Mouse (Mus musculus) right cerebral cortex, postnatal 36 days (tissue): Measurements from ENCODE around the gene Olfr154.
"Not testable (repeated sequence)": the region's sequence is repeated elsewhere in the genome, so short reads cannot be mapped to it uniquely, and the experiment has no call there.

Experiments used
- DNase-seq, 2 experiments: peaks; one replicate each; pipeline ENCODE4 v3.0.0; 2022; ENCODE audit warnings: low spot score in 2 of 2, mixed read lengths in 1 of 2

Gene Olfr154

GRCm38 (mm10) chr2:85664355-85664754, at the start of gene Olfr154:
TSS of gene Olfr154 (minus strand) at chr2:85664455.
- not testable (repeated sequence) for DNase-seq

GRCm38 (mm10) chr2:85711159-85711558, 46.9 kb upstream of the Olfr154 start:
- no peak for DNase-seq

DNA sequence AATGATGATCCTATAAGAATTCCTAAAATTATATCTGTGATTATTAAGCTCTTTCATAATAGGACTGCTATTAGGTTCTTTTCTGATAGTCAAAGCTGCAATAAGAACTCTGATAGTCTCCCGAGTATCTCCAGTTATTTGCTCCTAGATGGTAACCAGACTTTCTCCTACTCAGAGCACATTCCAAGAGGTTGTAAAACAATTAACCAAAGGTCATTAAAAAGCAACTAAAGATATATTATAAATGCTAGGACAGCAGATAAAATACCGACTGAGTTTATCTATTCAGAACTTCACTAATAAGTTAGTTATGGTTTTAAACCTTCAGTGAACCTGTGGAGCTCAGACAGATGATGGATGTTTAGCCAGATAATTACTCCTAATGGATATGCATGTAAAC, 46.4 kb upstream of the Olfr154 start:
- DNase-seq = not testable (repeated sequence)

DNA sequence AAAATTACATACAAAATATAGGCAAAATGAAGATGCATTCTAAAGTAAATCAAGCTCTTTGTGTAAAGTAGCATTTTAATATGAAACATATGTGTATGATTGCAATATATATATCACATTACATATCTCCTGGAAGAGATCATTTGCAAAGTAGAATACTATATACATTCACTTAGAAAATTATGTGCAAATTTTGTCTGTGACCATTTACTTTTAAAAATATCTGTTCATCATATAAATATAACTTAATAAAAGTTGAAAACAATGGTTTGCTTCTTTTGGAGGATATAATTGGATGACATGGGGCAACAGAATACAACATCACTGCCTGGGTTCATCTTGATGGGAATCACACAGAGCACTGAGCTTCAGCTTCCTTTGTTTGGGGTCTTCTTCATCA, 24.9 kb upstream of the Olfr154 start, which contains the start of gene Olfr1008:
Gene Olfr1008 (plus strand): TSS at position 301 of the 400 bp plus-strand sequence.
- no peak for DNase-seq

DNA sequence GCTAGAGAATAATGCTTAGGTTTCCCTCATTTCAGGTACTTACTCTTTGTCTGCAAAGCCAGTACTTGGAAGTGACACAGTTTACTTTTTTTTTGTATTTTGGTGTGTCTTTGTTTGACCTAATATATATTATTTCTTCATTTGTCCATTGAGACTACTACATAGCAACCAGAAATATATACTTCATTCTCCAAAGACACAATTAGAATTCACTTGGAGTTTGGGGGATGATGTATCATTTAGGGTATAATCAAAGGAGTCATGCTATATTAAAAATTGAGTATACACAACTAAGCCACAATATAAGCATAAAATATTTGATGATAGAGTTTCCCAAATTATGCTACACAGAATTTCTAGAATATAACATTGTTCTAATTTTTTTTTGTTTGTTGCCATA, 14.4 kb upstream of the Olfr154 start, which contains the start of gene Olfr1006:
Gene Olfr1006 (minus strand): TSS at position 101 of the 400 bp plus-strand sequence.
- DNase-seq = no peak

GRCm38 (mm10) chr2:85650604-85651003, 13.7 kb downstream of the Olfr154 start, which contains the start of gene Olfr1002:
TSS of gene Olfr1002 (minus strand) at chr2:85650704.
- DNase-seq = no peak
